Mouse (Mus musculus) small intestine, adult 2 months (tissue): ENCODE data around the gene Gars. TPM values are rescaled to one million over a fixed set of nuclear protein-coding genes. Genes with fewer than 3 reads are reported as not detected.
A peak's percentile ranks its signal among the peaks of the same experiment; 100 is the strongest.

Experiments
- H3K27ac ChIP-seq: fragments of 200-500 bp; 2 replicates; pipeline ENCODE4 v1.5.1; 2012; ENCODE audit warnings: low read depth, low read length, control low read depth, inconsistent platforms; ENCODE audit not compliant: insufficient read depth
- H3K27me3 ChIP-seq: fragments of 200-500 bp; 2 replicates; pipeline ENCODE4 v1.6.1; 2012; ENCODE audit warnings: mild to moderate bottlenecking, moderate library complexity, low read length, inconsistent platforms; ENCODE audit not compliant: control insufficient read depth, insufficient read depth
- H3K36me3 ChIP-seq: fragments of 200-500 bp; 2 replicates; pipeline ENCODE4 v1.6.1; 2012; ENCODE audit warnings: mild to moderate bottlenecking, low read length, control low read depth, inconsistent platforms; ENCODE audit not compliant: control insufficient read depth, insufficient read depth
- H3K4me1 ChIP-seq: fragments of 200-500 bp; 2 replicates; pipeline ENCODE4 v1.6.1; 2012; ENCODE audit warnings: low read length, inconsistent platforms, mixed read lengths; ENCODE audit not compliant: control insufficient read depth, insufficient read depth, insufficient read length
- H3K4me3 ChIP-seq: fragments of 200-500 bp; 2 replicates; pipeline ENCODE4 v1.5.1; 2012; ENCODE audit warnings: low read depth, mild to moderate bottlenecking, control low read depth, inconsistent platforms, low read length, moderate library complexity
- CTCF ChIP-seq: fragments of 200-500 bp; IDR thresholded peaks from 2 replicates; pipeline ENCODE4 v1.5.1; 2012; ENCODE audit warnings: low read depth, mild to moderate bottlenecking, control low read depth, inconsistent platforms, low read length, moderate library complexity, mixed read lengths; ENCODE audit not compliant: insufficient replicate concordance, insufficient read length; ENCODE audit errors: extremely low read depth
- POLR2A ChIP-seq: fragments of 200-500 bp; IDR thresholded peaks from 2 replicates; pipeline ENCODE4 v1.6.1; 2012; ENCODE audit warnings: low read depth, mild to moderate bottlenecking, control low read depth, inconsistent platforms, low read length, moderate library complexity
- WGBS: fragments of 180-500 bp; shearing (Covaris S2); methylation state at CpG from one replicate; pipeline ENCODE4 v1.1.7; 2018; 5-methylcytosine and 5-hydroxymethylcytosine counted together
- polyA plus RNA-seq: library from polyadenylated mRNA; depleted of rRNA; stranded (reverse); fragments of >200 nt; gene quantifications from 2 replicates; pipeline ENCODE4 v1.2.3, GENCODE M21; 2012

Gene Gars
- polyA plus RNA-seq, 1 experiment, result 31.4 TPM

- peaks cover 76% of the 10 kb centered on the region for H3K36me3 ChIP-seq
- no peak overlapping the region for H3K27ac ChIP-seq
- 90% methylated on average over 2 of the region's 2 CpGs for WGBS
- H3K27me3 ChIP-seq, result no peaks in the 10 kb centered on the region
- no peaks in the 10 kb centered on the region for H3K4me1 ChIP-seq
- no peak overlapping the region for H3K4me3 ChIP-seq
- TF ChIP-seq CTCF (no peak), POLR2A (no peak)
Observed at GRCm38 (mm10) chr6:55065903-55066302, 28.1 kb downstream of the Gars start.

DNA sequence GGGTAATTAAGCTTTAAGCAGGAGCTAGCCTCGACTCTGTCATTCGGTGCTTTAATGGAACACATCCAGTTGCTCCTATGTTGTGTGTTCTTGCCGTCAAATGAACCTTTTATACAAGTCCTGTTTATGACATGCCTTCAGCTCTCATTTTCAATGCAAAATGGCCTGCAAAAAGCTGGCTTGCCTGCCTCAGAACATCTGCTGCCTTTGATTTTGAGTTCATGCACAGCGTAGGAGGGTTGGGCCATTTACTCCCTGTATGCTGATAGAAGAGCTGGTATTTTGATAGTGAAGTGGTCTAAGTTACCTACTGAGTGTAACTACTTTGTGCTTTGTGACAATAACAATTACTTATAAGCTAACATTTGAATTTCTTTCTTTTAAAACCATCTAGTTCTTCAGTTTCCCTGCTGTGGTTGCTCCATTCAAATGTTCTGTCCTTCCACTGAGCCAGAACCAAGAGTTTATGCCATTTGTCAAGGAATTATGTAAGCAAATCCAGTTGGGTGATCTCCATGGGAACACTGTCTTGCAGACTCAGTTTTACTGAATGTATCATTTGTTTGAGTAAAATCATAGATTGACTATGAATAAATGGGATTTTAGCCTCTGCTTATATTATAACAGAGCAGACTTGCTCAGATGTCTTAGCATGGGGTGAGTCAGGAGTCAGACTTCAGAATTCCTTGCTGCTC, 38.9 kb downstream of the Gars start:
- WGBS, result 81% methylated on average over 4 of the region's 4 CpGs
- Histone ChIP-seq H3K27me3 (no peaks in the 10 kb centered on the region), H3K4me1 (no peaks in the 10 kb centered on the region), H3K4me3 (no peak overlapping the region), H3K36me3 (peaks cover 55% of the 10 kb centered on the region), H3K27ac (no peak overlapping the region)
- TF ChIP-seq POLR2A (no peak), CTCF (no peak)

DNA sequence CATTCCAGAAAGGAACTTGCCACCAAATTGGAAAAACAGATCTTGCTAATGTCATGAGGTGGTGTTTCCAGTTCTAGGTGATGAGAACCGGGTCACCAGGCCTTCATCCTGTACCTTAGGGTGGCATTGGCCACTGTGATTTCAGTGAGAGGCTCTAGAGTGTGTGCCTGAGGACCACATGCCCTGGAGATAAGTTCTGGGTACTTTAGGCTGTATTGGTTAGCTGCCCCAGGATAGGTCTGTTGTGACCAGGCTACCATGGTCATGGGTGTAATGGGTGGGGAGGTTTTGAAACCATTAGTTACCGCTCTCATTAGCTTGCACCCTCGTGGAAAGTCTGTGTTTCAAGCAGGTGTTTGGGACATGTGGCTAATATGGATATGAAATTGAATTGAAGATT, 43.6 kb downstream of the Gars start:
- Histone ChIP-seq H3K36me3 (peaks cover 25% of the 10 kb centered on the region), H3K27ac (no peak overlapping the region), H3K4me3 (no peak overlapping the region), H3K27me3 (no peaks in the 10 kb centered on the region), H3K4me1 (no peaks in the 10 kb centered on the region)
- TF ChIP-seq CTCF, result no peak
- no peak for TF ChIP-seq POLR2A
- 82% methylated on average over 3 of the region's 3 CpGs for WGBS

DNA sequence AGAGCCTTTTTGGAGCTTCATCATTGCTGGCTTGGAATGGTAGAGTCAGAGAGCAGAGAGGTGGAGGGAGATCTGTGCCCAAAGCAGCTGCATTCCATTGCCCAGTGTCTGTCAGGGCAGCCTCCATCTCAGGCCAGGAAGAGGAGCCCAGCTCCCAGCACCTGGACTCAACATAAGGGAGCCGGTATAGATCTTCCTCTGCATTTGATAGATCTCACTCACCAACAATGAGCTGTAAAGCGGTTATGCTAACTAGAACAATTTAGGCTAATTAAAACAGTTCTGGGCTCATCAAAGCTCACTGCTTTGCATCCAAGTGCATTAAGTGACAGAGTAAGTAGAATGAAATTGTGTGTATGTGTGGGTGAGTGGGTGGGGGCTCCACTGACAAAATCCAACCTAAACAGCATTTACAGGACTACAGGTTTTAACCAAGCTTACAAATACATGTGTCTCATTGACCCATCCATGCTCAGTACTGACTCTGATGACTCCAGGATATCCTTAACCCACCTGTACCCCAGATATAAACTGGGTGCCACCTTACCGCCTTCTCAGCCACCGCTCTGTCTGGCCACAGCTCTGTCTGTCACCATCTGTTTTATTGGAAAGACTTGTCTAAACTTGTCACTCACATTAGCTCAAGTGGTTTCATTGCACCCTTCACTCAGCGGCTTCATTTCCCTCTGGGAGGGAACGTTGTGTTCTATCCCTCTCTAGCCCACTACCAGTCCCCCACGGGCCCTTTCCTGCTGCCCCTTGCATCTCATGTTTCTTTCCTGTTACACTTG, 44.6 kb downstream of the Gars start:
- H3K27ac ChIP-seq, result no peak overlapping the region
- no peaks in the 10 kb centered on the region for H3K27me3 ChIP-seq
- WGBS, result 71% methylated on average over 7 of the region's 7 CpGs
- no peaks in the 10 kb centered on the region for H3K4me1 ChIP-seq
- no peak for TF ChIP-seq POLR2A
- no peak for TF ChIP-seq CTCF
- H3K4me3 ChIP-seq, result no peak overlapping the region
- H3K36me3 ChIP-seq, result peaks cover 23% of the 10 kb centered on the region

- Histone ChIP-seq H3K4me1 (no peaks in the 10 kb centered on the region), H3K27me3 (no peaks in the 10 kb centered on the region), H3K36me3 (no peaks in the 10 kb centered on the region), H3K27ac (no peak overlapping the region), H3K4me3 (no peak overlapping the region)
- WGBS, result 58% methylated on average over 4 of the region's 4 CpGs
- no peak for TF ChIP-seq POLR2A
- TF ChIP-seq CTCF, result no peak
Observed at GRCm38 (mm10) chr6:55087355-55087754, 49.5 kb downstream of the Gars start.

DNA sequence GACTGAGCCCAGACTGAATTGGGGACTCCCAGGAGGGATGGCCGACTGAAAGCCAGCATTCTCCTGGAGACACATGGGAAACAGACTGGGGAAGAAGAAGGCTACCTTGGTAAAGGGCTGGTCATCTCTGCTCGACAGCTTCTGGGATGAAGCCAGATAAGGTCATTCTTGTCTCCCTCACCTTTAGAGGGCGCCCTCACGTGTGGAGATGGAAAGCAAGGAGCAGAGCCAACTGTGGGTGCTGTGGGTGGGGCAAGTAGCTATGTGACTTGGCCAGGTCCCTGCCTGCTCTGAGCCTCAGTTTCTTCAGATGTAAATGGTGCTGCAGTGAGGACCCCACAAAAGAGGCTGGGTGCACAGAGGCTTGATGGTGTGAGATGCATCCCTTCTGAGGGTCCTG, 52.8 kb downstream of the Gars start:
- Histone ChIP-seq H3K27me3 (no peaks in the 10 kb centered on the region), H3K36me3 (no peaks in the 10 kb centered on the region), H3K4me1 (no peaks in the 10 kb centered on the region), H3K27ac (no peak overlapping the region), H3K4me3 (no peak overlapping the region)
- no peak for TF ChIP-seq POLR2A
- peak; percentile 19; the same call in 1 of the 2 replicates for TF ChIP-seq CTCF
- WGBS, result 17% methylated on average over 4 of the region's 4 CpGs

GRCm38 (mm10) chr6:55091396-55091795, 53.6 kb downstream of the Gars start:
- H3K27ac ChIP-seq, result no peak overlapping the region
- H3K4me3 ChIP-seq, result no peak overlapping the region
- no peaks in the 10 kb centered on the region for H3K4me1 ChIP-seq
- no peaks in the 10 kb centered on the region for H3K36me3 ChIP-seq
- TF ChIP-seq CTCF (no peak), POLR2A (no peak)
- H3K27me3 ChIP-seq, result no peaks in the 10 kb centered on the region
- 87% methylated on average over 9 of the region's 9 CpGs for WGBS
